Mouse (Mus musculus) adrenal gland, postnatal 4 days (tissue): ENCODE measurements around the gene Plekhg5. TPM values are rescaled to one million over a fixed set of nuclear protein-coding genes. Genes with fewer than 3 reads are reported as not detected.
"Not testable (repeated sequence)": the region's sequence is repeated elsewhere in the genome, so short reads cannot be mapped to it uniquely, and the experiment has no call there.

Source experiments
- DNase-seq, 2 experiments: peaks; one replicate each; pipeline ENCODE4 v3.0.0; 2021 to 2022; ENCODE audit warnings: low spot score in 2 of 2, mixed read lengths in 2 of 2
- long read RNA-seq, 2 experiments: library from polyadenylated mRNA; stranded (forward); transcript quantifications; one replicate each; pipeline ENCODE4 v2.0.0; 2021
- total RNA-seq, 2 experiments: library from RNA; stranded (reverse); gene quantifications; 2 replicates each; pipeline ENCODE4 v1.2.3; 2021

Plekhg5 gene
- total RNA-seq, result 10 to 100 TPM; 26.2 to 32.1 TPM
- long read RNA-seq, experiment 1, partial matches to known transcripts, result 9 of 19 reads
- long read RNA-seq, experiment 1, other reads (novel, unspliced or antisense), result 5 of 19 reads
- long read RNA-seq, experiment 2, transcript Plekhg5-204 (22 exons, 3,818 nt), result major isoform, 10 of 43 reads
- long read RNA-seq, experiment 2, partial matches to known transcripts, result 18 of 43 reads
- long read RNA-seq, experiment 2, other reads (novel, unspliced or antisense), result 11 of 43 reads

DNA sequence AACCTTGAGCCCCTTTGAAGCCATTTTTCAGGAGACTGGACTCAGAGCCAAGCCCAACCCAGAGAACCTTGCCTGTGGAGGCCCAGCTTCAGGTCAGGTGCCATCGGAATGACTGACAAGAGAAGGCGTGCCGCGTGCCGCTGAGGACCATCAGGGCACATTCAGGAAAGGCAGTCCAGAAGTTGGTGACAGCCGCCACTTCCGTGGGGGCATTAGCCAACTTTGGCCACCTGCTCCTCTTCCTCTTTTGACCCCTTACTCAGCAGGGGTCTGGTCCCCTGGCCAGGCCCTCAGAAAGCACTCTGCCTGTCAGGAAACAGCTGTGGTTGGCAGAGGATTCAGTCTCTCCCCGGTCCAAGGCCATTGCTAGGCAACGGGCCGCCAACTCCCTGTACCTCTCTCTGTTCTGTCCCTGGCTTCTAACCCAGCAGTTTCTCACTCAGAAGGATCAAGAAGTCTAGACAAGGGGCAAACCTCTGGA lies at the start of gene Plekhg5:
Gene Plekhg5 (plus strand): TSS at position 378 of the 481 bp plus-strand sequence.
- no peak for DNase-seq

DNA sequence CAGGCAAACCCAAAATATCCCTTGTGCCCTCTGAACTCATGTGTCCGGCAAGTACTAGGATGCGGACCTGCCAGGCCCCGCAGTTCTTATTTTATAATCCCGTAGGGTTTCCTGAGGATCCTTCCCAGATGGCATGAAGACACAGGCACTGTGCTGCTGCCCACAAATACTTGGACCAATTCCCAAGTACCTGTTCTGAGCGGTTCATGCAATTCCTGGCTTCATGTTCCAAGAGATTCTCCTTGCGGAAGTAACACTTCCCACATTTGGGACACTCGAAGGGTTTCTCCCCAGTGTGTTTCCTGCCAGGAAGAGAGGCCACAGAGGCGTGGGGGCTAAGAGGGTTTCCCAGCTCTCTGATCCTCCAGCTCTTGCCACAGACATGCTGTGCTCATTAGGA lies 49.8 kb upstream of the Plekhg5 start:
- DNase-seq, result no peak

DNA sequence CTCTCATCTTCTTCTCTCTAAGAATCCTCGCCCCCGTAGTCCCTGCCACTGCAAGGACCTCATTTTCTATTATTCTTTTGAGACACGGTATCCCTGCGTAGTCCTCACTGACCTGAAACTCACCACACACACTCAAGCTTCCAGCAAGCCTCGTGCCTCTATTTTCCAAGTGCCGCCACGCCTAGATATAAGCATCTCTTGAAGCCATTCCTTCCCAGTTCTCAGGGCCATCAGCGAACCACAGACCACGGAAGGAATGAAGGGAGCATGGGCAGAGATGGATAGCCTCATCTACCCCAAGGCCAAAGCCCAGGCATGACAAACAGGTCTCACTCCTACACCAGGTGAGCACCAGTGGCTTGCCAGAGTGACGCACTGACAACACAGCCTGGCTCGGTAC lies 47.8 kb upstream of the Plekhg5 start:
- DNase-seq, result no peak

DNA sequence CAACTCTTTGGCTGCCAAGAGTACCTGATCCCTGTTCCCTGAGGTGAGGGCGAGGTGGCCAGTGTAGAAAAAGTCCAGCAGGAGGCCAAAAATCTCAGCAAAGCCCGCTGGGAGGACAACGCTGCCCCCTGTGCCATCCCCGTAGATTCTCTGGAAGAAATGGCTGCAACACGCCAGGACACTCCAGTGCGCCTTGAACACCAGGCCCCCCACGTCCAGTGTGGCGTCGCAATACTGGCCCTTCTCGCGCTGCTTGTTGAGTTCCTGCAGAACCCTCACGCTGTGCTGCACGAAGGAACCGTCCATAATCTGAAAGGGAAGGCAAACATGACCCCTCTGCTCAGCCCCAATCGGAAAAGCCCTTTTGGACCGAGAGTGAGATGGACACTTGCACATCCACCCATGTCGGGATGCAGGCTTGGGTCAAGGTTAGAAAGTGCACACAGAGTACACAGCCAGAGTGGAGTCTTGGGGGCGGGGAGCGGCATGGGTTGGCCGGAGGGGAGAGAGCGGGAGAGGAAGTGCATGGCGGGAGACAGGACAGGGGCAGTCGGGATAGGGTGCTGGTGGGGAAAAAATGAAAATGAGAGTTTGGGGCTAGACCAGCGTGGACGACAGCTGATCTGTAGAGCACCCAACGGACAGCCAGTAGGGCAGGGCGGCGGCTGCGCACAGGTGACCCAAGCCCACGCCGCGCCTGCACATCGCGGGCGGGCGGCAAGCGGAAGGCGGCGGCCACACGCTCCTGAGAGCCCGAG lies 45.4 kb upstream of the Plekhg5 start:
- no peak for DNase-seq

DNA sequence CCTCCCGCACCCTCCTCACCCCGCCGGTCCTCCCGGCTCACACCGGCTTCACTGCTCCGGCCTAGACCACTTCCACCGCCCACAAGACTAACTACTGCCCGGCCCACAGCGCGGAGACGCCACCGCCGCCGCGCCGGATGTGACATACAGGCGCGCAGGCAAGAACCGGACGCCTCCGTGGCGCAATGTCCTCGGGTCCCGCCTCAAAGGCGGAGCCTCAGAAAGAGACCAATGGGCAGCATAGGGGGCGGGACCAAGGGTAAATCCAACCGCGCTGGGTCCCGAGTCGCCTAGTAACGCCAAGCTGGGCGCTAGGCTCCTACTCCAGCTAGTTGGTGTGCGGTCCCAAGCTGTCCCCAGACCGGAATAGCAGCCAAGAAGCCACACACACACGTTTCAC lies 44.8 kb upstream of the Plekhg5 start, which contains the start of gene Zbtb48:
Gene Zbtb48 (minus strand): TSS at position 148 of the 400 bp plus-strand sequence.
- peak; percentile 85 to 96 for DNase-seq

DNA sequence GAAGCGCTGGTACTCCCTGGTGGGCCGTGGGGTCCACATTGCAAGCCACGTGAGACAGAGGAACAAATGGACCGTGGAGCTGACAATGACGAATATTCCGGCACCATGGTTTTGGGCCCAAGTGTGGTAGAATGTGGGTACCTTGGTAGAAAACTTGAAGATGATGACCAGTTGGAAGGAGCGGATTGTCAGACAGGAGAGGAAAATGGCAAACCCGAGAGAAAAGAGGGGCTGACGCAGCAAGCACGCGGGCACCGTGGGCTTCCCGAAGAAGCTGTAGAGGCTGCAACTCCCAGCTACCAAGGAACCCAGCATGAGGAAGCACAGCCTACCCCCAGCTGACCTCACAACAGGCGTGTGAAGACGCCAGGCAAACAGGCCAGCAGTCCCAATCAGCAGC lies 43.8 kb upstream of the Plekhg5 start:
- no peak for DNase-seq

DNA sequence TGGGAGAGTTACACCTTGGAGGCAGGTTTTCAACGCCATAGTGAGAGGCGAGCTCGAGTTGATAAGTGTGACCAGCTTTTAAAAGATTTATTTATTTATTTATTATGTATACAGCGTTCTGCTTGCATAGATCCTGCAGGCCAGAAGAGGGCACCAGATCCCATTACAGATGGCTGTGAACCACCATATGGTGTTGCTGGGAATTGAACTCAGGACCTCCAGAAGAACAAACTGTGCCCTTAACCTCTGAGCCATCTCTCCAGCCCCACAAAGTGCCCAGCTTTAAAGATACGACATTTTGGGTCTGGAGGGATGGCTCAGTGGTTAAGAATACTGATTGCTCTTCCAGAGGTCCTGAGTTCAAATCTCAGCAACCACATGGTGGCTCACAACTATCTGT lies 43.2 kb upstream of the Plekhg5 start:
- no peak for DNase-seq

DNA sequence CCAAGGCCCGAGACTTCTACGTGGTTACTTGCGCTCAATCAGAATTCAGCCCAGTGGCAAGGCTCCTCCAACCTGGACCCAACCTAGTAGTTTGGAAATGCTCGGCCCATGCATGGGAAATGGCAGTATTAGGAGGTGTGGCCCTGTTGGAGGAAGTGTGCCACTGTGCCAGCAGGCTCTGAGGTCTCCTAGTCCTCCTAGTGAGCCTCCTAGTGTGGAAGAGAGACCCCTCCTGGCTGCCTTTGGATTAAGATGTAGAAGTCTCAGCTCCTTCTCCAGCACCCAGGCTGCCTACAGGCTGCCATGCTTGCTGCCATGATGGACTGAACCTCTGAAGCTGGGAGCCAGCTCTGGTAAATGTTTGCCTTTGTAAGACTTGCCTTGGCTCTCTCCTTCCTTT lies 42.3 kb upstream of the Plekhg5 start:
- DNase-seq, result no peak

DNA sequence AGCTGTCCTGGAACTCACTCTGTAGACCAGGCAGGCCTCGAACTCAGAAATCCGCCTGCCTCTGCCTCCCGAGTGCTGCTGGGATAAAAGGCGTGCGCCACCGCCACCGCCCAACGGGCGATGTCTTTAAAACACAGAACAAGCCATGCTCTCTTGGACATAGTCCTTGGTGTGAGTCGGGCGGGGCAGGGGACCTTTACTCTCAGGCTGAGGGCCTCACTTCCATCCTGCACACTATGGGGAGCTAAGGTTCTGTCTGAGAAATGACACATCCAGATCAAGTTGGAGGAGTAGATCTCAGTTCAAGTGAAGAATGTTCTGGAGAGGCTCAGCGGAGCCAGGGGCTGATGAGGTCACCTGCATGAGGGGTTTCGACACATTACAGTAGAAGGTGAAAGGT lies 39.4 kb upstream of the Plekhg5 start:
- no peak for DNase-seq

DNA sequence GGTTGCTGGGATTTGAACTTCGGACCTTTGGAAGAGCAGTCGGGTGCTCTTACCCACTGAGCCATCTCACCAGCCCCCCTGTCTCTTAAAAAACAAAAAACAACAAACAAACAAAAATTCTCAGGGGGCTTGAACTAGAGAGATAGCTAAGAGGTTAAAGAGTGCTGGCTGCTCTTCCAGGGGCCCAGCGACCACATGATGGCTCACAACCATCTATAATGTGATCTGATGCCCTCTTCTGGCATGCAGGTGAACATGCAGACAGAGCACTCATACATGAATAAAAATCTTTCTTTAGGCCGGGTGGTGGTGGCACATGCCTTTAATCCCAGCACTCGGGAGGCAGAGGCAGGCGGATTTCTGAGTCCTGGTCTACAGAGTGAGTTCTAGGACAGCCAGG lies 35.8 kb upstream of the Plekhg5 start:
- not testable (repeated sequence) for DNase-seq

DNA sequence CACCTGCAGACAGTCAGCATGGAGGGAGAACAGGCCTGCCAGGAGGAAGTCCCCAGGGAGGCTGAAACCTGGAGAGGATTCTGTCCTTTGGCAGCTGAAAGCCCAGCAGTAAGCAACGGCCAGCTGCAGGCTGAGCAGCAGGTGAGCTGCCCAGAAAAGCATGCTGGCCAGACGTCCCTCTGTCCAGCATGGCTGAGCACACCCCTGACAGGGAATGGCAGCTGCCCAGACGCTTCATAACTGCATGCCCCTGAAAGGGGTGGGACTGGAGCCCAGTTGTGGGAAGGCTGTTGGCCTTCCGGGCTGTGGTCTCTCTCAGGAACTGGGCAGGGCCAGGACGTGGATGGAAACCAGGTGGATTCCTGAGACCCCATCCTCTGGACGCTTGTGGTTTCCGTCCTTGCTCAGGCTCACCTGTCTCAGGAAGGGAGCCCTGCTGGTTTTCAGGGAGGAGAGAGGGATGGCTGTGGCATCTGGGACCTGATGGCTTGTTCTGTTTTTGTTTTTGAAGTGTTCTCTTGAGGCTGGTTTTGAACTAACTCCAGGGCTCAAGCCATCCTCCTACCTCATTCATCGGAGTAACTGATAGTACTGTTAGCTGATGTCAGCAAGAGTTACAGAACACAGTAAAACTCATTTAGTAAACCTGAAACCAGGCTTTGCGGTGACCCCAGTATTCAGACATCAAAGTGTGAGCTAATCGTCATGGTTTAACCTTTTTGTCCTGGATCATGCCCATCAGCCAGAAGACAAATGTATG lies 33.9 kb upstream of the Plekhg5 start, which contains the start of gene Tas1r1:
Gene Tas1r1 (minus strand): TSS at position 344 of the 760 bp plus-strand sequence.
- DNase-seq, result no peak

DNA sequence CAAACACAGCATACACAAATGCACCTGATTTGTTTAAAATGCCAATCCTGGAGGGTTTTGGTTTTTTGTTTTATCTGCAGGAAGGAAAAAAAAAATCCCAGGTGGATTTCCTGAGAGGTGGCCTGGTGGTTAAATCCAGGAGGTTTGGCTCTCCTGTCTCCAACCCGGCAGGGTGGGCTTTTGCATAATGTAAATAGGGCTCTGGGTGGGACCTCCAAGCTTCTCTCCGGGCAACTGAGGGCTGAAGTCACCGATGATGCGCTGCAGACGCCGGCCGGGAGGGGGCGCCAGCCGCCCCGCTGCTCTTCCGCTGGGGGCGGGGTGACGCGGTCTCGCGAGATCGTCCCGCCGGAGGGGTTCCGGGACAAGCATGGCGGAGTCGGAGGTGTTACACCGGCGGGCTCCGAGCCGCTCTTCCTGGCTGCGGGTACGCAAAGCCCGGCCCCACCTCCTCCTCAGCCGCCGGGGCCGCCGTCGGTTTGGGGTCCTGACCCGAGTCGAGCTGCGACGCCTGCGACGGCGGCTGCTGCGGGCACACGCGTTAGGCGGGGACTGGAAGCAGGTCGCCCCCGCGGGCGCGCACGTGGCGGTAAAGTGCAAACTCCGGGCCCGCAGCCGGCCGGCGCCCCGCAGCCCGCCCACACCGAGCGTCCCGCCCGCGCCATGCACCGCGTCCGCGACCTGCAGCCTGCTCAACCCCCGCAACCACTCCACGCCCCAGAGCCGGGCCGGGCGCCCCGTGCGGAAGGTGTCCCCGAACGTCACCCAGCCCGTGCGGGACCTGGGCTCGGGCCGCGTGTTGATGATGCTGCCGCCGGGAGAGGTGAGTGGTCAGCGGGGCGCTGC lies 33.1 kb upstream of the Plekhg5 start, which contains the start of gene Nol9:
Gene Nol9 (plus strand): TSS at position 337 of the 846 bp plus-strand sequence.
- peak; percentile 85 to 89 for DNase-seq

DNA sequence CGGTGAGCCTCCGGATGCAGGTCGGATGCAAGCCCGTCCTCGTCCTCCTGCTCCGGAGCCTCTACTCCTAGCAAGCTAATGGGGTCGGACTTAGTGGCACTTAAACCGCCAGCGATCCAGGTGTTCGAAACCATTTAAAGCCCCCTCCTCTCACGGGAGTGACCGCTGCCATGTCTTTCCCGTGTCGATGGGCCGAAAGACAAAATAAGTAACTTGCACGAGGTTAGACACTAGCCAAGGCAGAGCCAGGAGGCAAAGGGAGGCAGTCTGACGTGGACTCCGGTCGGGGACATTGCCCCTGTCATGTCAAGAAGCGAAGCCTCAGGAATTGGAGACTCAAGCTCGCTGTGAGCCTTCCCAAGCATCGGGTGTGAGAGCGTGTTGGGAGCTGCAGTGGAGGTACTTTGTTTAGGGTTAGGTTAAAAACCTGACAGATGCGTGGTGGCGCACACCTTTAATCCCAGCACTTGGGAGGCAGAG lies 32.4 kb upstream of the Plekhg5 start:
- DNase-seq, result no peak

DNA sequence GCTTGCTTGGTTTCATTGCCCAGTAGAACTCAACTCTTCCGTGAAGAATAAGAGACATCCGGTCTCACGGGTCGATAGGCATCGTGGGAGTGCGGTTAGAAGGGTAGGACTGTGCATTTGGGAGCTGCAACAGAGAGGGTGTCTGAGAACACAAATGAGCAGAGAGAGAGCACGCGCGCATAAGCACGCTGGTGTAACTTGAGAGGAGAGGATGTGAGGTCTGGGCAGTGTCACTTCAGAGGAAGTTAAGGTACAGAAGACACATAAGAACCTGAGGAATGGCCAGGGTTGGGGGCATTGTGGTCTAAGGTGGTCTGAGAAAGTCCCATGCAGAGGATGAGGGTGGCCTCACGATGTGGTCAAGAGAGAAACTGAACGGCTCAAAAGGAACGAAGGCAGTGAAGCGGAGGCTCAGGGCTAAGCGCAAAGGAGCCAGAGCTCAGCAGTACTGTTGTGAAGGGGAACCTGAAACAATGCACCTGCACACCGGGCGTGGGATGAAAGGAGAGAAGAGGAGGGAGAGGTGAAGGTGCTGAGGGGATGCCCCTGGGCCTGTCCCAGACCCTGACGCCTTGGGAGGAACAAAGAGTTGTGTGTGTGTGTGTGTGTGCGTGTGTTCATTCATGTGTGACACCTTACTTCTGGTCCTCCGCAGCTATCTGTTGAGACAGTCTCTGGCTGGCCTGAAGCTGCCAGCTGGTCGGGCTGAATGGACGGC lies 30.2 kb upstream of the Plekhg5 start:
- DNase-seq, result no peak

DNA sequence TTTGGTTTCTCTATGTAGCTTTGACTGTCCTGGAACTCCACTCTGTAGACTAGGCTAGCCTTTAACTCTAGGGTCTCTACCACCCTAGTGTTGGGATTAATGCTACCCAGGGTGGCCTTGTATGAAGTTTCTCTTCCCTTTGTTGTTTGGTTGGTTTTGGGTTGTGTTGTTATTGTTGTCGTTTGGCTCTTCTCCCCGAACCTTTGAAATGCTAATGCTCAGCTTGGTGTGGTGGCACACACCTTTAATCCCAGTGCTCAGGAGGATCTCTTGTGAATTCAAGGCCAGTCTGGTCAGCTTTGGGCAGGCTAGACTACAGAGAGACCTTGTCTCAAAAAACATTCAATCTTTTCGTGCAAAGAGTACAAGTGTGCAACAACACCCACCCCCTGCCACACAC lies 29.1 kb upstream of the Plekhg5 start:
- DNase-seq, result no peak

DNA sequence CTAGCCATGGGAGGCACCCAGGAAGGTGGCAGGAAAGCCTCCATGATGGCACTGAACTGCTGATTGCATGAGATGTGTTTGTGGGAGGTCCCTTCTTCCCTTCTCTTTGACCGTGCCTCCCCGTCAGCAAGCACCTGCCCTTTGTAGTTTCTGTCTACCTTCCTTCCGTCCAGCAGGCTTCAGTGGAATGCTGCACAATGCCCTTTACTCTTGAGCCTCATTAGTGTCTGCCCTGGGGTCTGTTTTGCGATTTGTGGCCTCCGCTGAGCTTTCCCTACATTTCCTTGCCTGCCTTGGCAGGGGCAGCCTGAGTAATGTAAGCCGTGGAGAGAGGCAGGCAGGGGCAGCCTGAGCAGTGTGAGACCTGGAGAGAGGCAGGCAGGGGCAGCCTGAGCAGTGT lies 27.7 kb upstream of the Plekhg5 start:
- no peak for DNase-seq

DNA sequence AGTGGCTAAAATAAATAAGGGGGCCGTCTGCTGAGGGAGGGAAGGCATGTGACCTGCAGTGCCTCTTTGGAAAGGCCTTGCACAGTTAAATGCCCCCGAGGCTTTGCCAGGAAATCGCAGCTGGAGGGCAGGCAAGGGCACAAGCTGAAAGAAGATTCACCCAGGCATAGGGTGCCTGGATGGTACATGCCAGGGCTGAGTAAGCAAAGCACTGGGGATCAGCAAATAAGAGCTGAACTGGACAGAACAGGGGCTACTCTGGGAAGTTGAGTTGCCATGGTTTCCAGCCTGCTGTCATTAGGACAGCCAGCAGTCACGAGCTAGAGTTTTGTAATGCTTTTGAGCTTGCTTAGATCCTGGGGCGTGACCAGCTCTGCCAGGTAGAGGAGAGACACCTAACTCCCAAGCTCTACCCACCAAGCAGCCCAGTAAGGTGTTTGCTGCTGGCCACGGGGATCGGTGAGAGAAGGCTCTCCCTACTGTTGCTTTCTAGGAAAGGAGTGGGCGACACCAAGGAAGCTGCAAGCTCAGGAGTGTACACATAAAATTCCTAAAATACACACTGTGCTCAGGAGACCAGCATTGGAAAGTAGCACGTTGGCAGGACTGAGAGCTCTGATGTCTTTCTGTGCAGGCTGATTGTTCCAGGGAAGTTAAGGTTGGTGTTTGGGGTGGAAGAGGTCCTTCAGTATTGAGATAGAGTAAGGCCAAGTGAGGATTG lies 9.7 kb upstream of the Plekhg5 start:
- DNase-seq, result no peak

DNA sequence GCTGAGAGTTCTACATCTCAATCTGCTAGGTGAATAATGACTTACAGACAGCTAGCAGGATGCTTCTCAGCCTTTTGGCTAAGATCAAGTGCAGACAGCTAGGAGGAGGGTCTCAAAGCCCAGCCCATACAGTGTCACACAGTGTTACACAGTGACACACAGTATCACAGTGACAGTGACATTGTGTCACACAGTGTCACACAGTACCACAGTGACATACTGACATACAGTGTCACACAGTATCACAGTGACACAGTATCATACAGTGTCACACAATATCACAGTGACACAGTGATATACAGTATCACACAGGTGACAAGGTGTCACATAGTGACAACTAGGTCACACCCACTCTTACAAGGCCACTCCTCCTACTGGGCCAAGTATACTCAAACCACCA lies 5.0 kb upstream of the Plekhg5 start:
- no peak for DNase-seq

DNA sequence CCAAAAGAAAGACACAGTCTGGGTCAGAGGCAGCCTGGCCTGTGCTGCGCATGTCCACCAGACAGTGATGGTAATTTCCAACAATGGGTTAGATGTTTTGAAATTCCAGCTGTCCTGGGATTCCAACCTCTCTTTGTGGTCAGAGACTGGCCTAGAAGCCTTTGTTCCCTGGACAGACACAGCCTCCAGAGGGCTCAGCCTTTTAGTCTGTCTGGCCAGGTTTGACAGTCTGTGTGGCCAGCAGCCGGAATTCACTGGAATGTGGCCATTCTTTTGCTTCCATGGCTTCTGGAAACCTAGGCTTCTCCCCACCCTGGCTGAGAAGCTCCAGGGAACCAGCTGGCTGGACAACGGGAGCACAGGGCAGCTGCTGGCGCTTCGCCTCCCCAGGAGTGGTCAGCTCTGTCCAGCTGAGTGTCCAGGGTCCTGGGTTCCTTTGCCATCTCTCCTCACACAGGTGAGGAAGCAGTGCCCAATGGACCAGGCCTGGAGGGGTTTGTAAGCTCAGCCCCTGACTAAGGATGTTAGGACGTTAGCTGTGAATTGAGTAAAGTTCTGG lies 4.1 kb upstream of the Plekhg5 start:
- DNase-seq, result no peak
